Mouse (Mus musculus) liver, embryonic 13.5 days (tissue): ENCODE measurements at regions not wholly inside any gene's neighbourhood (a gene's known extent, or its start where the extent isn't known, plus 50 kb on each side); places are given as distances from the start of the nearest gene placed in this dataset.
"Not testable (repeated sequence)": the region's sequence is repeated elsewhere in the genome, so short reads cannot be mapped to it uniquely, and the experiment has no call there.

ENCODE experiments used
- ATAC-seq: fragments of 200-750 bp; cut with Nextera tagmentation; 2 replicates; pipeline ENCODE4 v1.8.0; 2017; ENCODE audit warnings: low read depth, mild to moderate bottlenecking, moderate number of reproducible peaks, moderate library complexity
- DNase-seq: peaks from one replicate; pipeline ENCODE4 v3.0.0; 2022
- H3K27ac ChIP-seq: fragments of 300-500 bp; sonication (generic); 2 replicates; pipeline ENCODE4 v1.5.1; 2015; ENCODE audit warnings: moderate library complexity, mild to moderate bottlenecking, inconsistent platforms
- H3K27me3 ChIP-seq: fragments of 300-500 bp; sonication (generic); 2 replicates; pipeline ENCODE4 v1.6.1; 2015; ENCODE audit warnings: mild to moderate bottlenecking, inconsistent platforms
- H3K36me3 ChIP-seq: fragments of 300-500 bp; sonication (generic); 2 replicates; pipeline ENCODE4 v1.6.1; 2015; ENCODE audit warnings: mild to moderate bottlenecking, inconsistent platforms
- H3K4me1 ChIP-seq: fragments of 300-500 bp; sonication (generic); replicated peaks from 2 replicates; pipeline ENCODE4 v1.6.1; 2015; ENCODE audit warnings: inconsistent platforms
- H3K4me2 ChIP-seq: fragments of 300-500 bp; sonication (generic); 2 replicates; pipeline ENCODE4 v1.6.1; 2015; ENCODE audit warnings: inconsistent platforms, mild to moderate bottlenecking, moderate library complexity
- H3K4me3 ChIP-seq: fragments of 300-500 bp; sonication (generic); replicated peaks from 2 replicates; pipeline ENCODE4 v1.5.1; 2015; ENCODE audit warnings: mild to moderate bottlenecking, inconsistent platforms
- H3K9ac ChIP-seq: fragments of 300-500 bp; sonication (generic); 2 replicates; pipeline ENCODE4 v1.6.1; 2015; ENCODE audit warnings: mild to moderate bottlenecking, inconsistent platforms
- H3K9me3 ChIP-seq: fragments of 300-500 bp; sonication (generic); replicated peaks from 2 replicates; pipeline ENCODE4 v1.6.1; 2016; ENCODE audit warnings: inconsistent platforms
- WGBS: fragments of 180-500 bp; shearing (Covaris S2); methylation state at CpG from one replicate; pipeline ENCODE4 v1.1.7; 2015; ENCODE audit not compliant: insufficient replicate concordance; 5-methylcytosine and 5-hydroxymethylcytosine counted together

- Histone ChIP-seq H3K9me3 (no peaks in the 10 kb centered on the region), H3K4me1 (no peaks in the 10 kb centered on the region), H3K9ac (no peak overlapping the region), H3K27me3 (no peaks in the 10 kb centered on the region), H3K4me3 (no peak overlapping the region), H3K4me2 (no peak overlapping the region), H3K36me3 (no peaks in the 10 kb centered on the region), H3K27ac (no peak overlapping the region)
- 49% methylated on average over 6 of the region's 6 CpGs for WGBS
- DNase-seq (no peak), ATAC-seq (no peak)
These were observed 69.4 kb upstream of the Dph6 start for GRCm38 (mm10) chr2:114723971-114724666.

DNA sequence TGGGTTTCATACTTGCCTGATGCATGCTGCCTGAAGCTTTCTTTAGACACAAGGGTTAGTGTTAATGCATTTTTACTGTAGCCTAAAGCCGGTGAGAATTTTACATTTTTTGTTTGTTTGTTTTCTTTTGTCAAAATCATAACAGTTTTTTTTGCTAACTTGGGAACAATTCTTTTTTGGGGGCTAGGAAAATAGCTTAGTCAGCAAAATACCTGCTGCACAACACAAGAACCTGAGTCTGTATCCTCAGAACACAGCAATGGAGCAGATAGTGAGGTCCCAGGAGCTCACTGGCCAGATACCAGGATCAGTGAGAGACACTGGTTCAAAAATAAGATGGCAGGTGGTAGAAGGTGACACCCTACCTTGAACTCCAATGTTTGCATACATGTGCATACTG lies 72.4 kb upstream of the Dph6 start:
- Histone ChIP-seq H3K36me3 (no peaks in the 10 kb centered on the region), H3K4me1 (no peaks in the 10 kb centered on the region), H3K27me3 (no peaks in the 10 kb centered on the region), H3K4me2 (no peak overlapping the region), H3K9ac (no peak overlapping the region), H3K9me3 (no peaks in the 10 kb centered on the region), H3K4me3 (no peak overlapping the region), H3K27ac (no peak overlapping the region)
- 63% methylated on average over 1 of the region's 1 CpGs for WGBS
- DNase-seq = no peak
- ATAC-seq = no peak

DNA sequence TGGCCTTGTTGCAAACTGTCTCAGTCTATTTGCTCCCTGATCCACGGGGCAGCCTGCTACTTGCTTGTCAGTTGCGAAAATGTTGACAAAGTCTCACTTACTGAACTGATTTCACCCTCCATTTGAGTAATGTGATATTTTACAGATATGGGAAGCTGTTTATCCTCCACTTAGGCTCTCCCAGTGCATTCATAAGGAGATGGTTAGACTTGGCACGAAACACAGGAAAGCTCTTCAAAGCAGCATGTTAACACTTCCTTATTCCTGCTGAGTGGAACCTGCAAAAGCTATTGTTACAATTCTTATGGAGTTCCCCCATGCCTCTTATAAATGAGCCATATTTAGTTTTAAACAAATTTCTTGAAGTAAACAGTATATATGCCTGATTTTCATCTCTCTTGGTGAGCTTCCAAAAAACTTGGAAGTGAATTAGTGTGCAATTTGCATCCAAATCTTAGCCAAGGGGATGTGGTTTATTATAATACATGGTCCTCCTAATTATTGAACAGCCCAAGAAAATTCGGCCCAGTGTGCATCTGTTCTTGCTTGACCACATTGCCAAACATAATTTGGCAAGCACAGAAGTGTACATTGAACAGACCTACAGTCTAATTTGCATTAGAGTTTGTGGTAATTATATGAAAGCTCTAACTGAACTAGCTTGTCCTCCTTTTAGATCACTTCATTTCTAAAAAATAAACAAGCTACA lies 80.3 kb upstream of the Dph6 start:
- ATAC-seq (no peak), DNase-seq (no peak)
- Histone ChIP-seq H3K9me3 (no peaks in the 10 kb centered on the region), H3K4me2 (no peak overlapping the region), H3K9ac (no peak overlapping the region), H3K4me1 (no peaks in the 10 kb centered on the region), H3K4me3 (no peak overlapping the region), H3K27me3 (no peaks in the 10 kb centered on the region), H3K27ac (no peak overlapping the region), H3K36me3 (no peaks in the 10 kb centered on the region)
- WGBS = 35% methylated on average over 4 of the region's 4 CpGs

DNA sequence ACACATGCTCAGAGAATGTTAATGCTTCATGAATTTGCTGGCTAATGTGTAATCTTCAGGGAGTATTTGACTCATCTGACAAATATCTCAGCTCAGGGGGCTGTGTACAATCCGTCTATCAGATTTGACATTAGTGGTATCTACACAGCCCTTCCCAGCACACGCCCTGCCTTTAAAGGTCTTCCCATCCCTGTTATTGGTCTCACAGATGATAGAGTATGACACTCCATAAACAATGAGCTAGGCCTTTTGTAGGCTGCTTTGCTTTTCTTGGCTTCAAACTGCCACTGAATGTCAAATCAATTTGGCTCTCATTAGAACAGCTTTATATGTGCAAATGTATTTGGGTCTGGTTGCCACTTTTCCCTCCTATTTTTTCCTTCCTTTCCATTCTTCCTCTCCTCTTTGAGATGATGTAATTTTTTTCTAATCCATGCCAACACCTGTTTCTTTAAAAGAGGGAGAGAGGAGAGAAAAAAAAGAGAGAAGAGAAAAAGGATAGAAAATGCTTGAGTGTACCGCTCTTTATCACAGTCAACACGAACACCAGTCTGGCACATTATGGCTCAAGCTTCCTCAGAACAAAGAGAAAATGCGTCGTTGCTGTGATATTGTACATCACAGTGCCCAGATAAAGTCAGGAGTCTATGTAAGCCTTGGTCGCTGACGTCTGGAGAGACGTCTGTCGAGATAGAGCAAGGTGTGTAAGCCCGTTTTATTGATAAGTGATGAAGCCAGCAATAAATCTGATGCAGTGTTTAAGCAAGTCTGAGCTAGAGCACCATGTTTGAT lies 84.9 kb upstream of the Dph6 start:
- DNase-seq = no peak
- Histone ChIP-seq H3K4me2 (no peak overlapping the region), H3K36me3 (no peaks in the 10 kb centered on the region), H3K9me3 (no peaks in the 10 kb centered on the region), H3K27ac (no peak overlapping the region), H3K4me1 (no peaks in the 10 kb centered on the region), H3K4me3 (no peak overlapping the region), H3K9ac (no peak overlapping the region), H3K27me3 (no peaks in the 10 kb centered on the region)
- 64% methylated on average over 11 of the region's 11 CpGs for WGBS
- no peak for ATAC-seq

DNA sequence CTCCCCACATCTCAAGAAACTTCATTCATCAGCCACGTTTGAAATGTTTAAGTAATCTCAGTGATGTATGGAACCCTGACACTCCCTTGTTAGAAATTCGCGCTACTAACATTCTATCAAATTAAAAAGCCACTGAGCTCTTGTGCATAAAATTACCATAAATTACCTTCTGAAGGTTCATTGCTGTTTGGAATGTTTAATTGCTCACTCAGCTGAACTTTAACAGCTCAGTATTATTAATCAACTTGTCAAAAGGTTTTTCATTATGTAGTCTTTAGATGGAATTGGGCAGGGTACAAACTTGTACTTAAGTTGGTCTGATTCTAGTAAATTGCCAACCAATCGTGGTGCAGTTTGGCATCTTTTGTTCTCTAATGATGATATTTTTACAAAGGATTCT lies 108.5 kb upstream of the Dph6 start:
- H3K27me3 ChIP-seq = no peaks in the 10 kb centered on the region
- H3K36me3 ChIP-seq = no peaks in the 10 kb centered on the region
- no peaks in the 10 kb centered on the region for H3K4me1 ChIP-seq
- H3K9me3 ChIP-seq = no peaks in the 10 kb centered on the region
- H3K27ac ChIP-seq = no peak overlapping the region
- H3K9ac ChIP-seq = no peak overlapping the region
- ATAC-seq (no peak), DNase-seq (no peak)
- H3K4me2 ChIP-seq = no peak overlapping the region
- WGBS = 60% methylated on average over 4 of the region's 4 CpGs
- no peak overlapping the region for H3K4me3 ChIP-seq

- not testable (repeated sequence) for DNase-seq, H3K4me1 ChIP-seq, H3K9me3 ChIP-seq, H3K4me2 ChIP-seq, H3K4me3 ChIP-seq, H3K9ac ChIP-seq, H3K27ac ChIP-seq, ATAC-seq, H3K27me3 ChIP-seq, H3K36me3 ChIP-seq
- WGBS = 75% methylated on average over 6 of the region's 6 CpGs
These were observed 119.0 kb upstream of the Dph6 start for GRCm38 (mm10) chr2:114773723-114774122.

DNA sequence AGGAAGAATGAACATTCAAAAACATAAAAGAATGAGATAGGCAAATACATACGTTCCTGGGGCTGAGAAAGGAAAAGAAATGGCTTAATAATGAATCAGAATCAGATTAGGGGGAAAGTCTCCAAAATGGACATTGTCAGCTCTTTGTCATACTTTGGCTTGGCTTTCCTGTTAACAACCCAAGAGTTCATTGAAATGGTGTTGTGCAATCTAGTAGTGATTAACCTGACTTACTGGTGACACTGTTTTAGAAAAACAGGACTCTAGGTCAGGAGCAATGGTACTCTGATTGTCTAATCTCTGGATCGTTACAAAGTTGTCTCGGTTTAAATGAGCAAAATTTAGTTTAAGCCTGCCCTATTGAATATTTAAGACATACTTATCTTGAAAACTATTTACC lies 119.5 kb upstream of the Dph6 start:
- WGBS = 68% methylated on average over 3 of the region's 3 CpGs
- Histone ChIP-seq H3K36me3 (no peaks in the 10 kb centered on the region), H3K27me3 (no peaks in the 10 kb centered on the region), H3K4me2 (no peak overlapping the region), H3K27ac (no peak overlapping the region), H3K9me3 (no peaks in the 10 kb centered on the region), H3K4me1 (no peaks in the 10 kb centered on the region), H3K4me3 (no peak overlapping the region), H3K9ac (no peak overlapping the region)
- DNase-seq (no peak), ATAC-seq (no peak)

- Histone ChIP-seq H3K27me3 (no peaks in the 10 kb centered on the region), H3K4me2 (no peak overlapping the region), H3K9ac (no peak overlapping the region), H3K9me3 (no peaks in the 10 kb centered on the region), H3K36me3 (no peaks in the 10 kb centered on the region), H3K4me1 (no peaks in the 10 kb centered on the region), H3K27ac (no peak overlapping the region), H3K4me3 (no peak overlapping the region)
- DNase-seq = no peak
- ATAC-seq = no peak
- 46% methylated on average over 2 of the region's 2 CpGs for WGBS
These were observed 120.8 kb upstream of the Dph6 start for GRCm38 (mm10) chr2:114775532-114775931.

GRCm38 (mm10) chr2:114776176-114776575 lies 121.4 kb upstream of the Dph6 start:
- Histone ChIP-seq H3K9ac (no peak overlapping the region), H3K36me3 (no peaks in the 10 kb centered on the region), H3K9me3 (no peaks in the 10 kb centered on the region), H3K4me2 (no peak overlapping the region), H3K27ac (no peak overlapping the region), H3K27me3 (no peaks in the 10 kb centered on the region), H3K4me1 (no peaks in the 10 kb centered on the region), H3K4me3 (no peak overlapping the region)
- DNase-seq (no peak), ATAC-seq (no peak)
- 47% methylated on average over 2 of the region's 2 CpGs for WGBS

DNA sequence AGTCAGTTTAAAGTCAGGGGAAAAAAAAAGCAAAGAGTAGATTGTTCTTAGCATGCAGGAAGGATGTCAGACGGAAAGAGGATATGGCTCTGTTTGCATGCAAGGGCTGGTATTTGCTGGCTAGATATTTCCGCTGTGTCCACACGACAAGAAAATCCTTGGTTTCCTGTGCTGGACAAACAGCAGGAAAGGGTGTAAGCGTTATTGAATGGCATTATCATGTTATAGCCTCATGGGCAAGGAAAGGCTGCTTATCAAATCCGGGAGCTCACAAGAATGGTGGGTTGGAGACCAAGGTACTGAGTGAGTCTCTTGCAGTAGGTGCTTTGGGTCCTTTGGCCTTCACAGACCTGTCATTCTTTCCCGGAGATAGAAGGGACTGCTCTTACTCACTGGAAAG lies 127.7 kb upstream of the Dph6 start:
- DNase-seq = no peak
- WGBS = 31% methylated on average over 6 of the region's 6 CpGs

GRCm38 (mm10) chr2:114784191-114784590 lies 129.4 kb upstream of the Dph6 start:
- Histone ChIP-seq H3K4me1 (no peaks in the 10 kb centered on the region), H3K36me3 (no peaks in the 10 kb centered on the region), H3K27ac (no peak overlapping the region), H3K27me3 (no peaks in the 10 kb centered on the region), H3K4me3 (no peak overlapping the region), H3K9me3 (no peaks in the 10 kb centered on the region), H3K4me2 (no peak overlapping the region), H3K9ac (no peak overlapping the region)
- no peak for DNase-seq
- no peak for ATAC-seq

More for the DNA sequence above, 127.7 kb upstream of the Dph6 start:
- no peaks in the 10 kb centered on the region for H3K36me3 ChIP-seq
- H3K9ac ChIP-seq = no peak overlapping the region
- peak; percentile 23; the same call in 1 of the 2 replicates for ATAC-seq
- H3K27ac ChIP-seq = no peak overlapping the region
- no peaks in the 10 kb centered on the region for H3K4me1 ChIP-seq
- no peak overlapping the region for H3K4me2 ChIP-seq
- no peak overlapping the region for H3K4me3 ChIP-seq
- H3K9me3 ChIP-seq = no peaks in the 10 kb centered on the region
- H3K27me3 ChIP-seq = no peaks in the 10 kb centered on the region
